ENCODE assay signal across 8 mouse cellular contexts in the genomic region with DNA sequence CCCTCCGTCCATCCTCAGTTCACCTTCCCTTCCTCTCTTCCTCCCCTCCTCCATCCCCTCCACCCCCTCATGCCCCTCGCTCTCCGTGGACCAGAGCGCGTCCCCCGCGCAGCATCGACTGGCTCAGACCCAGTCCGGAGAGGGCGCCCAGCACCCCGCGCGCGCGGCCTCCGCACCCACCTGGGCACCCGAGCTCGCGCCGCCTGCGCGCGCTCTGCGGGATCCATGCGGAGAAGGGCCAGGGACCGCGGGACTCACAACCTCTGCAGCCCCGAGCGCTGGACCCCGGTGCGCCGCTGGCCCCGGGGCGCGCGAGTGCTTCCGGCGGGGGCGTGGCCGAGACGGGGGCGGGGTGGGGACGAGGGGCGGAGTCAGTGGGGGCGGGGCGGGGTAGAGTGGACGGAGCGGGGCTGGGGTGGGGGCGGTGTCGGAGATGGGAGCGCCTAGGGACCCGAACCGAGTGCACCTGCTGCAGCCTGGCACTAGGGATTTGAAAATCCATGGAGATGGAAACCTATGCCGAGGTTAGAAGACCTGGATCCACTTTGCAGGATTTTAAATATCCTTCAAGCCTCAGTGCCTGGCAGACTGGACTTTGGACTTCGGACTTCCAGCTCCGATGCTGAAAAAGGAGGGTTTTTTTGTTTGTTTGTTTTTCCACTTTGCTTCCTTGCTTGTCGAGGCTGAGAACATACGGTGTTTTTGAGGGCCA. TPM values are rescaled to one million over a fixed set of nuclear protein-coding genes. Genes with fewer than 3 reads are reported as not detected.
DNase-seq lines count a peak whose midpoint lies in the region; ATAC-seq and TF ChIP-seq lines count a peak whose summit lies in the region.

A gene (minus strand): TSS at position 320 of the 712 bp plus-strand sequence.

- peak; percentile 32 to 69 for DNase-seq in cerebellum, postnatal 25 days
- no peak for DNase-seq in cerebellum, adult 11-12 months
- DNase-seq in adrenal gland, postnatal 36 days = peak; percentile 77 to 89
- peak; percentile 53 for DNase-seq in forebrain, postnatal 0 days
- peak; percentile 64 for DNase-seq in neural tube, embryonic 11.5 days (ENCODE audit: low spot score)
- DNase-seq in urinary bladder, adult 2 months (ENCODE audit: low spot score) = peak; percentile 67

- peak within 1 kb of the TSS; percentile 91 for H3K4me2 ChIP-seq in forebrain, postnatal 0 days (ENCODE audit: low read depth)
- H3K4me2 ChIP-seq in intestine, embryonic 15.5 days (replicated peaks) = peak within 1 kb of the TSS; percentile 86
- H3K4me2 ChIP-seq in liver, embryonic 15.5 days = peak within 1 kb of the TSS; percentile 96
- peak within 1 kb of the TSS; percentile 90 for H3K4me2 ChIP-seq in neural tube, embryonic 11.5 days (ENCODE audit: low read depth)

- WGBS in forebrain, postnatal 0 days = 4% methylated on average over 56 of the region's 58 CpGs
- WGBS in intestine, embryonic 15.5 days = 2% methylated on average over 55 of the region's 58 CpGs
- under 1% methylated on average over 56 of the region's 58 CpGs for WGBS in liver, embryonic 15.5 days (ENCODE audit: insufficient replicate concordance)
- WGBS in neural tube, embryonic 11.5 days = under 1% methylated on average over 46 of the region's 58 CpGs

- no peaks in the 10 kb centered on the region for H3K9me3 ChIP-seq in forebrain, postnatal 0 days (ENCODE audit: low read length)
- no peaks in the 10 kb centered on the region for H3K9me3 ChIP-seq in intestine, embryonic 15.5 days
- no peaks in the 10 kb centered on the region for H3K9me3 ChIP-seq in liver, embryonic 15.5 days (replicated peaks)
- no peaks in the 10 kb centered on the region for H3K9me3 ChIP-seq in neural tube, embryonic 11.5 days (ENCODE audit: control insufficient read depth, low read length)

- peak within 1 kb of the TSS; percentile 66 for H3K9ac ChIP-seq in forebrain, postnatal 0 days
- H3K9ac ChIP-seq in intestine, embryonic 15.5 days = peak within 1 kb of the TSS; percentile 60
- H3K9ac ChIP-seq in liver, embryonic 15.5 days = peak within 1 kb of the TSS; percentile 77
- peak within 1 kb of the TSS; percentile 67 for H3K9ac ChIP-seq in neural tube, embryonic 11.5 days (ENCODE audit: low read length)

- no peak within 1 kb of the TSS for H3K27ac ChIP-seq in forebrain, postnatal 0 days (ENCODE audit: low read depth, low read length)
- H3K27ac ChIP-seq in intestine, embryonic 15.5 days = peak within 1 kb of the TSS; percentile 61
- H3K27ac ChIP-seq in liver, embryonic 15.5 days (replicated peaks) = peak within 1 kb of the TSS; percentile 97
- H3K27ac ChIP-seq in neural tube, embryonic 11.5 days (ENCODE audit: low read depth, low read length) = no peak within 1 kb of the TSS

- H3K4me1 ChIP-seq in forebrain, postnatal 0 days (ENCODE audit: insufficient read depth) = no peaks in the 10 kb centered on the region
- peaks cover 5% of the 10 kb centered on the region for H3K4me1 ChIP-seq in intestine, embryonic 15.5 days (replicated peaks)
- H3K4me1 ChIP-seq in liver, embryonic 15.5 days (replicated peaks) = peaks cover 48% of the 10 kb centered on the region
- H3K4me1 ChIP-seq in neural tube, embryonic 11.5 days (ENCODE audit: control insufficient read depth, insufficient read depth, low read length) = no peaks in the 10 kb centered on the region

- peaks cover 14% of the 10 kb centered on the region; the same call in 1 of the 2 replicates for H3K27me3 ChIP-seq in forebrain, postnatal 0 days (ENCODE audit: insufficient read depth, low read length)
- H3K27me3 ChIP-seq in intestine, embryonic 15.5 days (replicated peaks) = peaks cover 11% of the 10 kb centered on the region; the same call in 1 of the 2 replicates
- H3K27me3 ChIP-seq in liver, embryonic 15.5 days = peaks cover 17% of the 10 kb centered on the region
- peaks cover 30% of the 10 kb centered on the region for H3K27me3 ChIP-seq in neural tube, embryonic 11.5 days (ENCODE audit: control insufficient read depth, insufficient read depth, low read length)

- peak; percentile 69 for ATAC-seq in forebrain, postnatal 0 days
- ATAC-seq in intestine, embryonic 15.5 days = peak; percentile 64
- ATAC-seq in liver, embryonic 15.5 days (ENCODE audit: insufficient read depth) = peak; percentile 56
- peak; percentile 73; the same call in 1 of the 2 replicates for ATAC-seq in neural tube, embryonic 11.5 days (ENCODE audit: insufficient read depth, low FRiP score, low TSS enrichment)

- TF ChIP-seq CTCF in forebrain, postnatal 0 days (IDR thresholded peaks at IDR 0.05; ENCODE audit: low read depth) = no peak

- H3K36me3 ChIP-seq in forebrain, postnatal 0 days (ENCODE audit: insufficient read depth) = no peaks in the 10 kb centered on the region
- no peaks in the 10 kb centered on the region for H3K36me3 ChIP-seq in intestine, embryonic 15.5 days
- H3K36me3 ChIP-seq in liver, embryonic 15.5 days (replicated peaks) = 0 out of 2 replicates have a peak, but pooled peaks cover 4% of the 10 kb centered on the region
- no peaks in the 10 kb centered on the region; the same call in 1 of the 2 replicates for H3K36me3 ChIP-seq in neural tube, embryonic 11.5 days (ENCODE audit: control insufficient read depth, insufficient read depth, low read length)

- peak within 1 kb of the TSS; percentile 83 for H3K4me3 ChIP-seq in forebrain, postnatal 0 days (ENCODE audit: low read depth, low read length)
- H3K4me3 ChIP-seq in intestine, embryonic 15.5 days (replicated peaks) = peak within 1 kb of the TSS; percentile 64
- H3K4me3 ChIP-seq in liver, embryonic 15.5 days (replicated peaks) = peak within 1 kb of the TSS; percentile 75
- peak within 1 kb of the TSS; percentile 81 for H3K4me3 ChIP-seq in neural tube, embryonic 11.5 days (ENCODE audit: low read depth, low read length)

RNA-seq across cellular contexts. Expression of the gene that starts here (rescaled TPM):
- 10 to 100 TPM; 11.7 to 13.6 TPM for total RNA-seq in adrenal gland, postnatal 36 days (2021)
- total RNA-seq in forebrain, postnatal 0 days (2014; rRNA removed) = 10.8 and 13.2 TPM in 2 replicates
- 17.2 and 22.7 TPM in 2 replicates for polyA plus RNA-seq in forebrain, postnatal 0 days (2015; fragmentation: Nextera tagmentation; extraction: Ambion mirVana)
- polyA plus RNA-seq in intestine, embryonic 15.5 days (2015; fragmentation: Nextera tagmentation; extraction: Ambion mirVana) = 51.6 and 56.3 TPM in 2 replicates
- polyA plus RNA-seq in liver, embryonic 15.5 days (2015; fragmentation: Nextera tagmentation; extraction: Ambion mirVana) = 8.2 and 8.7 TPM in 2 replicates
- 13.5 and 13.8 TPM in 2 replicates for polyA plus RNA-seq in neural tube, embryonic 11.5 days (2014; fragmentation: Nextera tagmentation; extraction: Ambion mirVana)
- 14.2 and 14.9 TPM in 2 replicates for polyA plus RNA-seq in urinary bladder, adult 2 months (2012; rRNA removed)

Comparison
In these comparisons a context has a peak if more than half of its experiments do, and no peak if none do; other contexts are left out.
1. H3K27ac ChIP-seq: peak in intestine, embryonic 15.5 days (single experiment) and liver, embryonic 15.5 days (single experiment); none in forebrain, postnatal 0 days (single experiment) and neural tube, embryonic 11.5 days (single experiment).
2. Peak in every context shown above with its lines, with median percentiles within 50 percentile points of each other: ATAC-seq, H3K4me2 ChIP-seq, H3K4me3 ChIP-seq and H3K9ac ChIP-seq.